Mouse (Mus musculus) thymus, adult 2 months (tissue): Measurements from ENCODE around the gene Gpank1. TPM values are rescaled to one million over a fixed set of nuclear protein-coding genes. Genes with fewer than 3 reads are reported as not detected.
A peak's percentile ranks its signal among the peaks of the same experiment; 100 is the strongest.

ENCODE experiments used
- DNase-seq: peaks from one replicate; pipeline ENCODE4 v3.0.0; 2021
- H3K27ac ChIP-seq: fragments of 200-500 bp; 2 replicates; pipeline ENCODE4 v1.5.1; 2012; ENCODE audit warnings: low read length, control low read depth; ENCODE audit not compliant: control insufficient read depth, insufficient read depth
- H3K27me3 ChIP-seq: fragments of 200-500 bp; 2 replicates; pipeline ENCODE4 v1.6.1; 2012; ENCODE audit warnings: mild to moderate bottlenecking, low read length, moderate library complexity, mixed read lengths; ENCODE audit not compliant: control insufficient read depth, insufficient read depth
- H3K36me3 ChIP-seq: fragments of 200-500 bp; 2 replicates; pipeline ENCODE4 v1.6.1; 2012; ENCODE audit warnings: mild to moderate bottlenecking, low read length, moderate library complexity; ENCODE audit not compliant: control insufficient read depth, insufficient read depth
- H3K4me1 ChIP-seq: fragments of 200-500 bp; replicated peaks from 2 replicates; pipeline ENCODE4 v1.6.1; 2012; ENCODE audit warnings: low read length; ENCODE audit not compliant: control insufficient read depth, insufficient read depth
- H3K4me3 ChIP-seq: fragments of 200-500 bp; 2 replicates; pipeline ENCODE4 v1.5.1; 2012; ENCODE audit warnings: mild to moderate bottlenecking, low read length, control low read depth, moderate library complexity; ENCODE audit not compliant: control insufficient read depth, insufficient read depth
- CTCF ChIP-seq: fragments of 200-500 bp; IDR thresholded peaks from 2 replicates; pipeline ENCODE4 v1.5.1; 2012; ENCODE audit warnings: mild to moderate bottlenecking, control low read depth, low read length, moderate library complexity, borderline replicate concordance; ENCODE audit not compliant: control insufficient read depth, poor library complexity, insufficient read depth; ENCODE audit errors: extremely low read depth
- POLR2A ChIP-seq: fragments of 200-500 bp; IDR thresholded peaks from 2 replicates; pipeline ENCODE4 v1.6.1; 2012; ENCODE audit warnings: mild to moderate bottlenecking, low read length, control low read depth, moderate library complexity; ENCODE audit not compliant: control insufficient read depth, poor library complexity, insufficient read depth; ENCODE audit errors: extremely low read depth
- WGBS: fragments of 180-500 bp; shearing (Covaris S2); methylation state at CpG from one replicate; pipeline ENCODE4 v1.1.7; 2018; 5-methylcytosine and 5-hydroxymethylcytosine counted together
- polyA plus RNA-seq: library from polyadenylated mRNA; depleted of rRNA; stranded (reverse); fragments of >200 nt; gene quantifications from 2 replicates; pipeline ENCODE4 v1.2.3, GENCODE M21; 2012; rRNA removed

The Gpank1 gene
- 35.2 and 37.8 TPM in 2 replicates for polyA plus RNA-seq

GRCm38 (mm10) chr17:35121143-35121799 is at the start of gene Gpank1:
Gpank1 (plus strand) TSS chr17:35121455.
- peak; percentile 98 for DNase-seq
- Histone ChIP-seq H3K36me3 (peaks cover 24% of the 10 kb centered on the region), H3K27me3 (no peaks in the 10 kb centered on the region), H3K4me1 (peaks cover 13% of the 10 kb centered on the region), H3K4me3 (peak within 1 kb of the TSS; percentile 86), H3K27ac (peak within 1 kb of the TSS; percentile 31)
- under 1% methylated on average over 50 of the region's 50 CpGs for WGBS
- peak; percentile 48; the same call in 1 of the 2 replicates for TF ChIP-seq POLR2A
- TF ChIP-seq CTCF, result no peak

DNA sequence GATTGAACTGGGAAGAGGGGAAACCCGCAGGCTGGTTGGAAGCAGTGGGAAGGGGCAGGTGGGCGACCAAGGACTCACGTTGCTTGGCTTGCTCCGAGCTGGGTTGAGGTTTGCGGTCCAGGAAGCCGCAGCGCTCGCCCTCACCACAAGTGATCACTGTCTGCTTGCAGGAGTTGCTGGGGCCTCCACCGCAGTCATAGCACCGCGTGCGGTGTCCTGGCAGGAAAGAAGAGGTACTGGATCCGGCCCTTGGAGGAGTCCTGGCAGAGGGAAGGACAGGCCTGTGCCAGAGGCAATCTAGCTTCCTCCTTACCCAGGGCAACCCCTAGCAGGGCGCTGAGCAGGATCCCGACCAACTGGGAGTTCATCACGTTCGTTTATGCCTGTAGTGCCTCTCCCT is 47.2 kb upstream of the Gpank1 start:
- Histone ChIP-seq H3K27me3 (no peaks in the 10 kb centered on the region; the same call in 1 of the 2 replicates), H3K27ac (no peak overlapping the region), H3K36me3 (no peaks in the 10 kb centered on the region), H3K4me3 (no peak overlapping the region), H3K4me1 (peaks cover 43% of the 10 kb centered on the region)
- TF ChIP-seq CTCF (no peak), POLR2A (no peak)
- DNase-seq, result peak; percentile 25
- 8% methylated on average over 17 of the region's 17 CpGs for WGBS

DNA sequence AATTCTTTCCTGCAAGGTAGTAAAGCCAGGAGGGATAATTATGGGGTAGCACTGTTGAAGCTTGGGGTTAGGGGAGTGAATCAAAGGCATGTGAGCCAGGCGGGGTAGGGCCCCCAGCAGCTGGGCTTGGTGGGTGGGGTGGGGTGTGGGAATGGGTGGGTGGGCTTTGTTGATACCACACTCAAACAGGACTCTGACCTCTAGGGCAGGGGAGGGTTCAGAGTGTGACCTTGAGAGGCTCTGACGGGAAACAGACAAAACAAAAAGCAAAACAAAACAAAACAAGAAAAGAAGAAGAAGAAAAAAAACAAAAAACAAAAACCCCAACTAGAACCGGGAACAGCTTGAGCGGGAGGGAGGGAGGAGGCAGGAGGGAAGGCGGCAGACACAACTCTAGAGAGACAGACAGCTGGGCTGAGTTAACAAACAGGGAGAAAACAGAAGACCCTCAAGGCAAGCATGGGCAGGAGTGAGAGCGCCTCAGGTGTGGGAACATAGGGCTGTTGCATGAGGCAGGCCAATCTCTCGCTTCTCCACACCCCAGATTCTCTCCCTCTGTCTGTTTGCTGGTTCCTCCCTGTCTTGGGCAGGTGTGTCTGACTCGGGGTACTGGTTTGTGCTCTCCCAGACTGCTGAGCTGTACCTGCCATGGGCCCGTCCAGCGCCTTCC is 44.6 kb upstream of the Gpank1 start, which contains the start of gene Ly6g6e:
Gene Ly6g6e (plus strand): TSS at position 396 of the 670 bp plus-strand sequence.
- DNase-seq, result no peak
- H3K27me3 ChIP-seq, result no peaks in the 10 kb centered on the region; the same call in 1 of the 2 replicates
- no peaks in the 10 kb centered on the region for H3K36me3 ChIP-seq
- peaks cover 30% of the 10 kb centered on the region for H3K4me1 ChIP-seq
- TF ChIP-seq POLR2A, result no peak
- TF ChIP-seq CTCF, result no peak
- 63% methylated on average over 10 of the region's 10 CpGs for WGBS
- no peak within 1 kb of the TSS for H3K27ac ChIP-seq
- H3K4me3 ChIP-seq, result no peak within 1 kb of the TSS

DNA sequence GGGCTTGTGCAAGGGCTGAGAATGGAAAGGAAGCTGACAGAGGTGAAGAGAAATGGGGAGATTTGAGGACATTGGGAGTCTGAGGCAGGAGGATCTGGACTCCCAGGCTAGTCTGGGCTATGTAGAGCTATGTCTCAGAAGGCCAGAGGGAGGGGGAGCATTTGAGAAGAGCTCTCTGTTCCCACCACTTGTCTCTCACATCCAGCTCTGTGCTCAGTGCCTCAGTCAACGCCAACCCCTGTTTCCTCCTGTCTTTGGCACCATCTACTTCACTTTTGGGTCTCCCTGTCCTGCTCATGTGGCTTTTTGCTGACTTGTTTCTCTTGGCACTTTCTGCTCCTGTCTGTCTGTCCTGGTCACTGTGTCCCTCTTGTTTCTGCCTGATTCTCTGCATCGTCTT is 44.0 kb upstream of the Gpank1 start:
- no peaks in the 10 kb centered on the region; the same call in 1 of the 2 replicates for H3K27me3 ChIP-seq
- TF ChIP-seq CTCF (no peak), POLR2A (no peak)
- 17% methylated on average over 2 of the region's 2 CpGs for WGBS
- H3K27ac ChIP-seq, result no peak overlapping the region
- H3K4me3 ChIP-seq, result no peak overlapping the region
- no peak for DNase-seq
- no peaks in the 10 kb centered on the region for H3K36me3 ChIP-seq
- peaks cover 26% of the 10 kb centered on the region for H3K4me1 ChIP-seq

DNA sequence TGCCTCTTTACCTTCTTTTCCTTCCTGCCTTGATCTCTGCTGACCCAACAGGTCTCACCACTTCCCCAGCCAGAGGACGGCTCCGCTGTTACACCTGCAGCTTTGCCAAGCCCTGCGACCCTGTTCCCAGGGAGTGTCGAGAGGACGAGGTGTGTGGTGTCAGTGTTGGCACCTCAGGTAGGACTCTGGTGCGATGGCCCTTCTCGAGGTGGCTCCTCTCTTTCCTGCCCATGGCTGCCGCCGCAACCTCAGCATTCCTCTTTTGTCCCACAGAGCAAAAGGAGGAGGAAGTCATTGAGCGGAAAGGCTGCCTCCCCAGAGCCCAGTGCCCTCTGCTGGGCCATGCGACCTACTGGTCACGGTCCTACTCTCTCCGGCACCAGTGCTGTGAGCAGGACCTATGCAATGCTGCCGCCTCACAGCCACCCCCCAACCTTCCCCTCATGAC is 43.4 kb upstream of the Gpank1 start, which contains the start of gene Ly6g6d:
Gene Ly6g6d (minus strand): TSS at position 280 of the 448 bp plus-strand sequence.
- Histone ChIP-seq H3K4me3 (no peak within 1 kb of the TSS), H3K36me3 (no peaks in the 10 kb centered on the region), H3K27ac (no peak within 1 kb of the TSS), H3K4me1 (peaks cover 26% of the 10 kb centered on the region), H3K27me3 (no peaks in the 10 kb centered on the region; the same call in 1 of the 2 replicates)
- TF ChIP-seq CTCF, result 0 out of 2 replicates have a peak, but pooled peaks have one; percentile 14
- TF ChIP-seq POLR2A, result no peak
- WGBS, result 6% methylated on average over 14 of the region's 14 CpGs
- no peak for DNase-seq

GRCm38 (mm10) chr17:35079778-35080177 is 41.5 kb upstream of the Gpank1 start:
- Histone ChIP-seq H3K27me3 (no peaks in the 10 kb centered on the region; the same call in 1 of the 2 replicates), H3K27ac (no peak overlapping the region), H3K36me3 (no peaks in the 10 kb centered on the region), H3K4me3 (no peak overlapping the region), H3K4me1 (peaks cover 17% of the 10 kb centered on the region; the same call in 1 of the 2 replicates)
- 77% methylated on average over 9 of the region's 9 CpGs for WGBS
- DNase-seq, result no peak
- TF ChIP-seq CTCF, result no peak
